8 mouse cellular contexts compared by ENCODE assay signal in genomic region chr1:157425741-157426427, GRCm38 (mm10). TPM values are rescaled to one million over a fixed set of nuclear protein-coding genes. Genes with fewer than 3 reads are reported as not detected.
A peak's percentile ranks its signal among the peaks of the same experiment; 100 is the strongest.
DNase-seq lines count a peak whose midpoint lies in the region; ATAC-seq and TF ChIP-seq lines count a peak whose summit lies in the region.

No protein-coding gene starts in this region.

- H3K36me3 ChIP-seq in forebrain, embryonic 13.5 days (ENCODE audit: poor library complexity, severe bottlenecking): no peaks in the 10 kb centered on the region
- H3K36me3 ChIP-seq in forebrain, embryonic 10.5 days (replicated peaks): no peaks in the 10 kb centered on the region
- H3K36me3 ChIP-seq in intestine, postnatal 0 days (ENCODE audit: control insufficient read depth, insufficient read depth): no peaks in the 10 kb centered on the region
- no peaks in the 10 kb centered on the region for H3K36me3 ChIP-seq in neural tube, embryonic 15.5 days

- TF ChIP-seq CTCF in intestine, postnatal 0 days (IDR thresholded peaks at IDR 0.05; ENCODE audit: low read depth): no peak

- WGBS in forebrain, embryonic 13.5 days: 45% methylated on average over 8 of the region's 8 CpGs
- 84% methylated on average over 8 of the region's 8 CpGs for WGBS in forebrain, embryonic 10.5 days
- 51% methylated on average over 8 of the region's 8 CpGs for WGBS in intestine, postnatal 0 days
- WGBS in neural tube, embryonic 15.5 days: 30% methylated on average over 8 of the region's 8 CpGs

- H3K9ac ChIP-seq in forebrain, embryonic 13.5 days: no peak overlapping the region
- H3K9ac ChIP-seq in intestine, postnatal 0 days (ENCODE audit: low read depth, low read length): no peak overlapping the region
- H3K9ac ChIP-seq in neural tube, embryonic 15.5 days (replicated peaks): no peak overlapping the region

- ATAC-seq in forebrain, embryonic 13.5 days: peak; percentile 90
- no peak for ATAC-seq in intestine, postnatal 0 days
- peak; percentile 45; the same call in 1 of the 2 replicates for ATAC-seq in neural tube, embryonic 15.5 days (ENCODE audit: low FRiP score)

- H3K9me3 ChIP-seq in forebrain, embryonic 13.5 days (replicated peaks): no peaks in the 10 kb centered on the region
- no peaks in the 10 kb centered on the region for H3K9me3 ChIP-seq in forebrain, embryonic 10.5 days
- no peaks in the 10 kb centered on the region for H3K9me3 ChIP-seq in intestine, postnatal 0 days (ENCODE audit: control insufficient read depth)
- no peaks in the 10 kb centered on the region for H3K9me3 ChIP-seq in neural tube, embryonic 15.5 days (replicated peaks)

- H3K4me3 ChIP-seq in forebrain, embryonic 13.5 days: no peak overlapping the region
- H3K4me3 ChIP-seq in forebrain, embryonic 10.5 days: no peak overlapping the region
- H3K4me3 ChIP-seq in intestine, postnatal 0 days (ENCODE audit: low read depth, low read length): no peak overlapping the region
- no peak overlapping the region for H3K4me3 ChIP-seq in neural tube, embryonic 15.5 days (replicated peaks)

- no peaks in the 10 kb centered on the region for H3K27me3 ChIP-seq in forebrain, embryonic 13.5 days
- no peaks in the 10 kb centered on the region for H3K27me3 ChIP-seq in forebrain, embryonic 10.5 days (ENCODE audit: poor library complexity, severe bottlenecking)
- H3K27me3 ChIP-seq in intestine, postnatal 0 days (replicated peaks; ENCODE audit: control insufficient read depth, insufficient read depth, low read length): no peaks in the 10 kb centered on the region
- no peaks in the 10 kb centered on the region for H3K27me3 ChIP-seq in neural tube, embryonic 15.5 days (replicated peaks)

- H3K4me2 ChIP-seq in forebrain, embryonic 13.5 days: peak overlapping the region; percentile 10; the same call in 1 of the 2 replicates
- H3K4me2 ChIP-seq in intestine, postnatal 0 days (replicated peaks; ENCODE audit: low read depth): 0 out of 2 replicates have a peak overlapping the region, but pooled peaks have one; percentile 17
- peak overlapping the region; percentile 29 for H3K4me2 ChIP-seq in neural tube, embryonic 15.5 days

- peak overlapping the region; percentile 57 for H3K27ac ChIP-seq in forebrain, embryonic 13.5 days
- no peak overlapping the region for H3K27ac ChIP-seq in forebrain, embryonic 10.5 days
- no peak overlapping the region for H3K27ac ChIP-seq in intestine, postnatal 0 days (ENCODE audit: low read depth, low read length)
- H3K27ac ChIP-seq in neural tube, embryonic 15.5 days (replicated peaks): peak overlapping the region; percentile 14

- no peak for DNase-seq in forebrain, embryonic 10.5 days (ENCODE audit: extremely low spot score, low spot score)
- DNase-seq in ovary, postnatal 36 days (ENCODE audit: low spot score): peak; percentile 18
- DNase-seq in ovary, postnatal 14 days (ENCODE audit: low spot score): no peak
- no peak for DNase-seq in adrenal gland, adult 2 months
- DNase-seq in urinary bladder, postnatal 10 days (ENCODE audit: low spot score): no peak

- peaks cover 9% of the 10 kb centered on the region for H3K4me1 ChIP-seq in forebrain, embryonic 13.5 days
- H3K4me1 ChIP-seq in forebrain, embryonic 10.5 days: no peaks in the 10 kb centered on the region
- no peaks in the 10 kb centered on the region; the same call in 1 of the 2 replicates for H3K4me1 ChIP-seq in intestine, postnatal 0 days (replicated peaks; ENCODE audit: control insufficient read depth, insufficient read depth, low read length)
- peaks cover 7% of the 10 kb centered on the region for H3K4me1 ChIP-seq in neural tube, embryonic 15.5 days

RNA-seq across cellular contexts. Expression of gene Rasal2, which starts 13.5 kb away (rescaled TPM):
- polyA plus RNA-seq in forebrain, embryonic 13.5 days (2015; fragmentation: Nextera tagmentation; extraction: Ambion mirVana): 31.0 and 33.7 TPM in 2 replicates
- 9.5 and 10.2 TPM in 2 replicates for polyA plus RNA-seq in forebrain, embryonic 10.5 days (2016; fragmentation: Nextera tagmentation; extraction: Ambion mirVana)
- 5.3 and 6.7 TPM in 2 replicates for polyA plus RNA-seq in intestine, postnatal 0 days (2015; fragmentation: Nextera tagmentation; extraction: Ambion mirVana)
- polyA plus RNA-seq in neural tube, embryonic 15.5 days (2015; fragmentation: Nextera tagmentation; extraction: Ambion mirVana): 34.2 and 39.1 TPM in 2 replicates
- 10 to 100 TPM; 13.0 to 13.7 TPM for total RNA-seq in adrenal gland, adult 2 months (2021)
- 1.4 and 1.6 TPM in 2 replicates for polyA plus RNA-seq in adrenal gland, adult 2 months (2012; rRNA removed)

RNA-seq across cellular contexts. Expression of gene Cryzl2, which starts 32.5 kb away (rescaled TPM):
- polyA plus RNA-seq in forebrain, embryonic 13.5 days (2015; fragmentation: Nextera tagmentation; extraction: Ambion mirVana): 5.8 and 6.6 TPM in 2 replicates
- 5.5 and 6.7 TPM in 2 replicates for polyA plus RNA-seq in forebrain, embryonic 10.5 days (2016; fragmentation: Nextera tagmentation; extraction: Ambion mirVana)
- polyA plus RNA-seq in intestine, postnatal 0 days (2015; fragmentation: Nextera tagmentation; extraction: Ambion mirVana): 8.8 and 10.5 TPM in 2 replicates
- polyA plus RNA-seq in neural tube, embryonic 15.5 days (2015; fragmentation: Nextera tagmentation; extraction: Ambion mirVana): 6.5 and 8.6 TPM in 2 replicates
- total RNA-seq in adrenal gland, adult 2 months (2021): 10 to 100 TPM; 39.9 to 50.3 TPM
- 42.7 and 51.2 TPM in 2 replicates for polyA plus RNA-seq in adrenal gland, adult 2 months (2012; rRNA removed)

Comparison
In these comparisons a context has a peak if more than half of its experiments do, and no peak if none do; other contexts are left out.
1. H3K27ac ChIP-seq: peak in forebrain, embryonic 13.5 days (single experiment) and neural tube, embryonic 15.5 days (single experiment); none in forebrain, embryonic 10.5 days (single experiment) and intestine, postnatal 0 days (single experiment).
2. Peak in every context shown above with its lines, with median percentiles within 50 percentile points of each other: H3K4me2 ChIP-seq.